Mouse (Mus musculus) macrophage (primary cell): Measurements from ENCODE around the gene Flywch1. TPM values are rescaled to one million over a fixed set of nuclear protein-coding genes. Genes with fewer than 3 reads are reported as not detected.

ENCODE experiments used
- H3K27ac ChIP-seq: fragments of 350-480 bp; formaldehyde crosslinking; 2 replicates; pipeline ENCODE4 v1.9.0; 2021
- H3K36me3 ChIP-seq: fragments of 350-480 bp; formaldehyde crosslinking; 2 replicates; pipeline ENCODE4 v1.9.0; 2021; ENCODE audit errors: inconsistent target
- H3K4me3 ChIP-seq: fragments of 350-480 bp; formaldehyde crosslinking; 2 replicates; pipeline ENCODE4 v1.9.0; 2021; ENCODE audit errors: inconsistent target
- H3K79me2 ChIP-seq: fragments of 350-480 bp; formaldehyde crosslinking; 2 replicates; pipeline ENCODE4 v1.9.0; 2021; ENCODE audit errors: inconsistent target
- WGBS: methylation state at CpG from one replicate; pipeline ENCODE4 v1.1.7; 2026; ENCODE audit warnings: inconsistent platforms; ENCODE audit not compliant: missing documents; 5-methylcytosine and 5-hydroxymethylcytosine counted together
- polyA plus RNA-seq: library from polyadenylated mRNA; stranded (reverse); fragments of 250-400 nt; gene quantifications from 3 replicates; pipeline ENCODE4 v1.2.4, GENCODE M21; 2018; ENCODE audit warnings: inconsistent platforms
- total RNA-seq, 78 experiments: library from RNA; depleted of rRNA; stranded (reverse); fragments of 250-400 nt; gene quantifications; 1 replicate in 9 of 78; 2 replicates in 24 of 78; 3 replicates in 43 of 78; 4 replicates in 2 of 78; pipeline ENCODE4 v1.2.4; 2018; ENCODE audit warnings: inconsistent platforms in 56 of 78

The Flywch1 gene
- 10 to 100 TPM in 22 of 26 experiments, 1 to 10 TPM in 4; 6.0 to 36.5 (median 22.8) TPM for total RNA-seq (2018; cell fraction: chromatin; rRNA removed)
- total RNA-seq (2018; cell fraction: cytosol; rRNA removed), result 10 to 100 TPM; 14.2 to 36.9 (median 23.3) TPM
- 10 to 100 TPM in 24 of 26 experiments, 1 to 10 TPM in 2; 6.4 to 41.8 (median 26.3) TPM for total RNA-seq (2018; cell fraction: nucleus; rRNA removed)
- polyA plus RNA-seq, result 15.5 to 20.8 TPM (median 19.7 TPM) in 3 replicates

GRCm38 (mm10) chr17:23771284-23772218 is at the start of gene Flywch1:
TSS of gene Flywch1 (minus strand) at chr17:23771602.
- H3K79me2 ChIP-seq, result no peaks in the 10 kb centered on the region
- no peak within 1 kb of the TSS for H3K27ac ChIP-seq
- H3K4me3 ChIP-seq, result peak within 1 kb of the TSS; percentile 66
- H3K36me3 ChIP-seq, result no peaks in the 10 kb centered on the region
- WGBS, result 3% methylated on average over 55 of the region's 58 CpGs

GRCm38 (mm10) chr17:23820731-23821130 is 49.3 kb upstream of the Flywch1 start:
- no peak overlapping the region for H3K27ac ChIP-seq
- WGBS, result 98% methylated on average over 4 of the region's 5 CpGs
- peaks cover 53% of the 10 kb centered on the region; the same call in 1 of the 2 replicates for H3K79me2 ChIP-seq
- H3K4me3 ChIP-seq, result no peak overlapping the region
- H3K36me3 ChIP-seq, result peaks cover 92% of the 10 kb centered on the region

GRCm38 (mm10) chr17:23819235-23819634 is 47.8 kb upstream of the Flywch1 start:
- Histone ChIP-seq H3K79me2 (peaks cover 68% of the 10 kb centered on the region; the same call in 1 of the 2 replicates), H3K27ac (no peak overlapping the region), H3K4me3 (no peak overlapping the region), H3K36me3 (peaks cover 98% of the 10 kb centered on the region)
- 96% methylated on average over 22 of the region's 25 CpGs for WGBS

GRCm38 (mm10) chr17:23818579-23818978 is 47.2 kb upstream of the Flywch1 start:
- WGBS, result 96% methylated on average over 8 of the region's 8 CpGs
- Histone ChIP-seq H3K4me3 (no peak overlapping the region), H3K36me3 (peaks cover 99% of the 10 kb centered on the region)

GRCm38 (mm10) chr17:23815641-23816040 is 44.2 kb upstream of the Flywch1 start:
- no peak overlapping the region for H3K4me3 ChIP-seq
- peaks cover 97% of the 10 kb centered on the region for H3K36me3 ChIP-seq
- peaks cover 99% of the 10 kb centered on the region for H3K79me2 ChIP-seq
- 93% methylated on average over 16 of the region's 16 CpGs for WGBS
- no peak overlapping the region for H3K27ac ChIP-seq

More at GRCm38 (mm10) chr17:23818579-23818978, 47.2 kb upstream of the Flywch1 start:
- Histone ChIP-seq H3K79me2 (peaks cover 74% of the 10 kb centered on the region), H3K27ac (no peak overlapping the region)

- Histone ChIP-seq H3K36me3 (peaks cover 54% of the 10 kb centered on the region), H3K4me3 (no peak overlapping the region), H3K79me2 (peaks cover 94% of the 10 kb centered on the region), H3K27ac (no peak overlapping the region)
- 81% methylated on average over 3 of the region's 3 CpGs for WGBS
Measured at GRCm38 (mm10) chr17:23807918-23808317, 36.5 kb upstream of the Flywch1 start.

GRCm38 (mm10) chr17:23806867-23807266 is 35.5 kb upstream of the Flywch1 start:
- Histone ChIP-seq H3K36me3 (peaks cover 43% of the 10 kb centered on the region), H3K27ac (no peak overlapping the region), H3K79me2 (peaks cover 83% of the 10 kb centered on the region), H3K4me3 (no peak overlapping the region)
- 73% methylated on average over 12 of the region's 25 CpGs for WGBS

- H3K27ac ChIP-seq, result peak overlapping the region; percentile 59
- peaks cover 61% of the 10 kb centered on the region for H3K79me2 ChIP-seq
- peak overlapping the region; percentile 79 for H3K4me3 ChIP-seq
- 0% methylated on average over 8 of the region's 8 CpGs for WGBS
- H3K36me3 ChIP-seq, result peaks cover 23% of the 10 kb centered on the region
Measured at GRCm38 (mm10) chr17:23804426-23805085, 33.2 kb upstream of the Flywch1 start.

GRCm38 (mm10) chr17:23803366-23804041 is 32.1 kb upstream of the Flywch1 start:
- WGBS, result 1% methylated on average over 70 of the region's 83 CpGs
- Histone ChIP-seq H3K4me3 (peak overlapping the region; percentile 79), H3K27ac (peak overlapping the region; percentile 59), H3K79me2 (peaks cover 51% of the 10 kb centered on the region), H3K36me3 (peaks cover 13% of the 10 kb centered on the region)

- Histone ChIP-seq H3K79me2 (peaks cover 44% of the 10 kb centered on the region), H3K27ac (peak overlapping the region; percentile 80), H3K4me3 (peak overlapping the region; percentile 45), H3K36me3 (peaks cover 6% of the 10 kb centered on the region; the same call in 1 of the 2 replicates)
- under 1% methylated on average over 59 of the region's 60 CpGs for WGBS
Measured at GRCm38 (mm10) chr17:23802746-23803365, 31.5 kb upstream of the Flywch1 start.

GRCm38 (mm10) chr17:23801627-23802026 is 30.2 kb upstream of the Flywch1 start:
- Histone ChIP-seq H3K4me3 (no peak overlapping the region), H3K36me3 (no peaks in the 10 kb centered on the region), H3K79me2 (peaks cover 32% of the 10 kb centered on the region), H3K27ac (no peak overlapping the region)
- 91% methylated on average over 9 of the region's 10 CpGs for WGBS

- no peaks in the 10 kb centered on the region for H3K36me3 ChIP-seq
- WGBS, result 25% methylated on average over 7 of the region's 7 CpGs
- no peak overlapping the region for H3K27ac ChIP-seq
- no peak overlapping the region for H3K4me3 ChIP-seq
- H3K79me2 ChIP-seq, result no peaks in the 10 kb centered on the region
Measured at GRCm38 (mm10) chr17:23797316-23797715, 25.9 kb upstream of the Flywch1 start.

GRCm38 (mm10) chr17:23795323-23795722 is 23.9 kb upstream of the Flywch1 start:
- no peak overlapping the region for H3K27ac ChIP-seq
- no peak overlapping the region for H3K4me3 ChIP-seq
- H3K79me2 ChIP-seq, result no peaks in the 10 kb centered on the region
- H3K36me3 ChIP-seq, result no peaks in the 10 kb centered on the region
- 94% methylated on average over 8 of the region's 8 CpGs for WGBS

- Histone ChIP-seq H3K27ac (no peak overlapping the region), H3K79me2 (no peaks in the 10 kb centered on the region), H3K36me3 (no peaks in the 10 kb centered on the region), H3K4me3 (peak overlapping the region; percentile 33)
- 7% methylated on average over 2 of the region's 2 CpGs for WGBS
Measured at GRCm38 (mm10) chr17:23791079-23791357, 19.6 kb upstream of the Flywch1 start.
